Mouse (Mus musculus) kidney, embryonic 15.5 days (tissue): Measurements from ENCODE around the gene 4930519P11Rik. TPM values are rescaled to one million over a fixed set of nuclear protein-coding genes. Genes with fewer than 3 reads are reported as not detected.

ENCODE experiments used
- ATAC-seq: fragments of 200-750 bp; cut with Nextera tagmentation; replicated peaks from 2 replicates; pipeline ENCODE4 v1.8.0; 2017; ENCODE audit warnings: moderate TSS enrichment; ENCODE audit not compliant: low FRiP score
- H3K27ac ChIP-seq: fragments of 300-500 bp; sonication (generic); 2 replicates; pipeline ENCODE4 v1.5.1; 2015; ENCODE audit warnings: mild to moderate bottlenecking, inconsistent platforms
- H3K27me3 ChIP-seq: fragments of 300-500 bp; sonication (generic); 2 replicates; pipeline ENCODE4 v1.6.1; 2015; ENCODE audit warnings: inconsistent platforms
- H3K36me3 ChIP-seq: fragments of 300-500 bp; sonication (generic); 2 replicates; pipeline ENCODE4 v1.6.1; 2015; ENCODE audit warnings: inconsistent platforms
- H3K4me1 ChIP-seq: fragments of 300-500 bp; sonication (generic); 2 replicates; pipeline ENCODE4 v1.6.1; 2015; ENCODE audit warnings: inconsistent platforms
- H3K4me2 ChIP-seq: fragments of 300-500 bp; sonication (generic); 2 replicates; pipeline ENCODE4 v1.6.1; 2015; ENCODE audit warnings: moderate library complexity, mild to moderate bottlenecking, inconsistent platforms
- H3K4me3 ChIP-seq: fragments of 300-500 bp; sonication (generic); replicated peaks from 2 replicates; pipeline ENCODE4 v1.5.1; 2015; ENCODE audit warnings: mild to moderate bottlenecking, inconsistent platforms
- H3K9ac ChIP-seq: fragments of 300-500 bp; sonication (generic); 2 replicates; pipeline ENCODE4 v1.6.1; 2015; ENCODE audit warnings: mild to moderate bottlenecking, inconsistent platforms
- H3K9me3 ChIP-seq: fragments of 300-500 bp; sonication (generic); replicated peaks from 2 replicates; pipeline ENCODE4 v1.6.1; 2016; ENCODE audit warnings: inconsistent platforms
- WGBS: fragments of 180-500 bp; shearing (Covaris S2); methylation state at CpG from one replicate; pipeline ENCODE4 v1.1.7; 2015; ENCODE audit warnings: mixed read lengths; 5-methylcytosine and 5-hydroxymethylcytosine counted together
- polyA plus RNA-seq: library from polyadenylated mRNA; unstranded; fragments of >200 nt; fragmentation: Nextera tagmentation; extraction: Ambion mirVana; gene quantifications from 2 replicates; pipeline ENCODE4 v1.2.1, GENCODE M21; 2015

The 4930519P11Rik gene
- polyA plus RNA-seq, 1 experiment from 2014 or later: not detected

DNA sequence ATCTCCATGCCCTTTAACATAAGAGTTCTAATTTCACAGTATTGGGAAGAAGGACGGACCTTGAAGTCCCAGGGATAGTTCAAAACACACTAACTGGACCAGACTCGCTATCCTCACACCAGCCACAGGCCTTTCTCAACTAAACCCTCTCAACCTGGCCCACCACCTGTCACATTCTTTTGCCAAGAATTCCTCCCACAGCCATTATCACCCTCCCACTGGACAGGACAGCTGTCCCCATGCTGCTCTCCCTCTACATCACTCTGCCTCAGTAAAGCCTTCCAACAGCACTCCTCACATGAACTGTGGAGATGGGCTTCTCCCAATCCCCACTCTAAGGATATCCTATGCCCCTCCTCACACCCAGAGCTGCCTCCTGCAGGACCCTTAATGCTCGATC, 47.7 kb downstream of the 4930519P11Rik start:
- 63% methylated on average over 3 of the region's 3 CpGs for WGBS
- Histone ChIP-seq H3K27me3 (no peaks in the 10 kb centered on the region), H3K9me3 (no peaks in the 10 kb centered on the region), H3K36me3 (peaks cover 35% of the 10 kb centered on the region), H3K27ac (0 out of 2 replicates have a peak overlapping the region, but pooled peaks have one; percentile 13), H3K4me3 (no peak overlapping the region), H3K4me1 (peaks cover 43% of the 10 kb centered on the region), H3K4me2 (no peak overlapping the region), H3K9ac (no peak overlapping the region)
- no peak for ATAC-seq

DNA sequence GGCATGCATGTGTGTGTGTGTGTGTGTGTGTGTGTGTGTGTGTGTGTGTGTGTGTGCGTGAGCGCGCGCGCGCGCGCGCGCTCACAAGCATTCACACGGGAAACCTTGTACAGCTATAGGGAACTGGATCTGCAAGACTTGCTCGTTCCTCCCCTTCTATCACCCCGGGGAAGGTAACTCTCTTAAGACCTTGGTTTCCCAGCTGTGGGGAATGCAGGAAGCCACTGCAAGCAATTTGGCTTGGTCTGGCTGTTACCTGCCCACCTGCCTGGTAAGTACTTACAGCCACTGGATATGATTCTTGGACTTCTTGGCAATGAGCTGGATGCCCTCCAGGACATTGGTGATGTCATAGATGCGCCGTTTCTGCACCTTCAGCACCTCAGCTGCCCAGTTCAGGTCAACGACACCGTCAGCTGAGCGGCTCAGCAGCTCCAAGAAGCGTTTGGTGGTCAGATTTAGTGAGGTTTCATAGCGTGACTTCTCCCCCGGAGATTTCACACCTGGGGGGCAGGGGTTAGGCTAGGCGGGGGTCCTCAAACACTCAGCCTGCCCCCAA, 49.5 kb downstream of the 4930519P11Rik start:
- Histone ChIP-seq H3K9me3 (no peaks in the 10 kb centered on the region), H3K9ac (no peak overlapping the region), H3K4me3 (no peak overlapping the region), H3K4me2 (no peak overlapping the region), H3K36me3 (peaks cover 38% of the 10 kb centered on the region), H3K27ac (no peak overlapping the region), H3K27me3 (no peaks in the 10 kb centered on the region), H3K4me1 (peaks cover 41% of the 10 kb centered on the region)
- no peak for ATAC-seq
- 85% methylated on average over 22 of the region's 22 CpGs for WGBS

Other genes with a start within 250 kb of the 4930519P11Rik start
- 19.0 and 20.4 TPM in 2 replicates for gene Cdk5rap1, start 240.4 kb downstream of the 4930519P11Rik start, polyA plus RNA-seq
- gene Snta1, start 205.3 kb downstream of the 4930519P11Rik start, polyA plus RNA-seq: 12.0 and 12.7 TPM in 2 replicates
- 38.8 and 46.0 TPM in 2 replicates for gene Cbfa2t2, start 177.0 kb downstream of the 4930519P11Rik start, polyA plus RNA-seq
- gene 1700003F12Rik, start 66.4 kb downstream of the 4930519P11Rik start, polyA plus RNA-seq: 0.58 and 1.7 TPM in 2 replicates
- gene Actl10, start 61.7 kb downstream of the 4930519P11Rik start, polyA plus RNA-seq: 0.19 and 0.22 TPM in 2 replicates
- 1.6 and 2.9 TPM in 2 replicates for gene Necab3, start 54.5 kb downstream of the 4930519P11Rik start, polyA plus RNA-seq
- gene E2f1, start 43.5 kb downstream of the 4930519P11Rik start, polyA plus RNA-seq: 20.7 and 21.0 TPM in 2 replicates
- gene Pxmp4, start 9.7 kb downstream of the 4930519P11Rik start, polyA plus RNA-seq: 27.7 and 29.8 TPM in 2 replicates
- gene Zfp341, start 140 bp downstream of the 4930519P11Rik start, polyA plus RNA-seq: 0.85 and 1.00 TPM in 2 replicates
- 24.6 and 24.8 TPM in 2 replicates for gene Chmp4b, start 38.3 kb upstream of the 4930519P11Rik start, polyA plus RNA-seq
- gene Gm14214, start 156.6 kb upstream of the 4930519P11Rik start, polyA plus RNA-seq: not detected in 2 replicates
- 47.3 and 54.3 TPM in 2 replicates for gene Raly, start 177.7 kb upstream of the 4930519P11Rik start, polyA plus RNA-seq
- gene a, start 178.0 kb upstream of the 4930519P11Rik start, polyA plus RNA-seq: 0.66 and 0.91 TPM in 2 replicates